14 mouse cellular contexts compared by ENCODE assay signal in genomic region chr11:21079851-21080362, GRCm38 (mm10). TPM values are rescaled to one million over a fixed set of nuclear protein-coding genes. Genes with fewer than 3 reads are reported as not detected.
DNase-seq lines count a peak whose midpoint lies in the region; ATAC-seq lines count a peak whose summit lies in the region.
"Had no signal": no experiment of that assay in that cellular context is flagged by ENCODE, and none has a peak within 500 bp of the region (broad histone marks: within the 10 kb centered on the region; RNA-seq: fewer than 3 reads in every experiment).

No protein-coding gene starts in this region.

- no peak for ATAC-seq in heart, embryonic 12.5 days (ENCODE audit: insufficient number of reproducible peaks, low FRiP score)
- peak; percentile 54 for ATAC-seq in megakaryocyte, adult 5-6 weeks (ENCODE audit: poor library complexity, severe bottlenecking)
- ATAC-seq: CD4-positive, CD25-positive, alpha-beta regulatory T cell, adult 4 months had no signal

- 29% methylated on average over 3 of the region's 3 CpGs for whole genome bisulfite sequencing in heart, embryonic 12.5 days

- H3K27ac ChIP-seq in heart, embryonic 12.5 days (ENCODE audit: poor library complexity, severe bottlenecking) = no peak overlapping the region
- H3K27ac ChIP-seq: embryonic facial prominence, embryonic 15.5 days; kidney, embryonic 15.5 days; liver, embryonic 14.5 days had no signal

- 0 out of 2 replicates have a peak, but pooled peaks cover 7% of the 10 kb centered on the region for H3K27me3 ChIP-seq in heart, embryonic 12.5 days (replicated peaks)
- H3K27me3 ChIP-seq: embryonic facial prominence, embryonic 15.5 days; kidney, embryonic 15.5 days had no signal

- intact Hi-C loops in heart, postnatal 36 days (cut with DNase I) = no loop called here

- H3K4me3 ChIP-seq in heart, embryonic 12.5 days = no peak overlapping the region
- H3K4me3 ChIP-seq: embryonic facial prominence, embryonic 15.5 days; kidney, embryonic 15.5 days had no signal

- no peak overlapping the region for H3K9ac ChIP-seq in heart, embryonic 12.5 days
- H3K9ac ChIP-seq: embryonic facial prominence, embryonic 15.5 days; kidney, embryonic 15.5 days; liver, embryonic 14.5 days had no signal

- DNase-seq in heart, adult 8-10 months (ENCODE audit: low spot score) = peak; percentile 56
- DNase-seq in fat pad, adult 2 months (ENCODE audit: extremely low read depth, low read depth, low spot score) = peak; percentile 80
- peak; percentile 25 to 62 for DNase-seq in heart, postnatal 36 days
- DNase-seq in kidney, postnatal 4 days = no peak
- no peak for DNase-seq in embryo, embryonic 9.5 days (ENCODE audit: extremely low spot score)
- DNase-seq: cerebellum, adult 9-11 months; layer of hippocampus, postnatal 36 days; thymus, adult 2 months had no signal

- no peaks in the 10 kb centered on the region for H3K36me3 ChIP-seq in heart, embryonic 12.5 days
- H3K36me3 ChIP-seq: embryonic facial prominence, embryonic 15.5 days; kidney, embryonic 15.5 days had no signal

- peaks cover 13% of the 10 kb centered on the region for H3K4me1 ChIP-seq in heart, embryonic 12.5 days (replicated peaks)
- H3K4me1 ChIP-seq: embryonic facial prominence, embryonic 15.5 days; kidney, embryonic 15.5 days had no signal

- H3K4me2 ChIP-seq in heart, embryonic 12.5 days = no peak overlapping the region
- H3K4me2 ChIP-seq: embryonic facial prominence, embryonic 15.5 days; kidney, embryonic 15.5 days had no signal

- H3K9me3 ChIP-seq in heart, embryonic 12.5 days (replicated peaks) = no peaks in the 10 kb centered on the region
- H3K9me3 ChIP-seq: embryonic facial prominence, embryonic 15.5 days; kidney, embryonic 15.5 days had no signal

RNA-seq across cellular contexts. Expression of gene Peli1, which starts 11.2 kb away (rescaled TPM):
- total RNA-seq in heart, adult 8-10 months (2022) = 10 to 100 TPM; 11.5 to 13.2 (median 12.2) TPM
- polyA plus RNA-seq in heart, embryonic 12.5 days (2016; fragmentation: Nextera tagmentation; extraction: Ambion mirVana) = 31.0 and 32.1 TPM in 2 replicates
- total RNA-seq in heart, postnatal 36 days (2021) = 10 to 100 TPM; 13.8 to 14.7 TPM
- total RNA-seq in megakaryocyte, adult 5-6 weeks (2015) = 48.8 and 50.4 TPM in 2 replicates
- 29.0 and 40.9 TPM in 2 replicates for total RNA-seq in megakaryocyte, adult 5-6 weeks (2017)

Comparison
In these comparisons a context has a peak if more than half of its experiments do, and no peak if none do; other contexts are left out.
1. DNase-seq: peak in heart, adult 8-10 months (single experiment), fat pad, adult 2 months (single experiment) and heart, postnatal 36 days (2 of 2); none in kidney, postnatal 4 days (0 of 2) and embryo, embryonic 9.5 days (single experiment).